Mouse (Mus musculus) hindbrain, embryonic 16.5 days (tissue): ENCODE measurements at regions not wholly inside any gene's neighbourhood (a gene's known extent, or its start where the extent isn't known, plus 50 kb on each side); places are given as distances from the start of the nearest gene placed in this dataset.

Experiments
- ATAC-seq: fragments of 200-750 bp; cut with Nextera tagmentation; 2 replicates; pipeline ENCODE4 v1.8.0; 2017; ENCODE audit warnings: moderate TSS enrichment, moderate library complexity
- H3K27ac ChIP-seq: fragments of 300-500 bp; sonication (generic); 2 replicates; pipeline ENCODE4 v1.5.1; 2014; ENCODE audit warnings: low read depth, mild to moderate bottlenecking, control low read depth, low read length, moderate library complexity
- H3K27me3 ChIP-seq: fragments of 300-500 bp; sonication (generic); replicated peaks from 2 replicates; pipeline ENCODE4 v1.6.1; 2014; ENCODE audit warnings: low read length; ENCODE audit not compliant: control insufficient read depth, insufficient read depth
- H3K36me3 ChIP-seq: fragments of 300-500 bp; sonication (generic); 2 replicates; pipeline ENCODE4 v1.6.1; 2014; ENCODE audit warnings: mild to moderate bottlenecking, low read length, moderate library complexity, mixed read lengths; ENCODE audit not compliant: control insufficient read depth, insufficient read depth
- H3K4me1 ChIP-seq: fragments of 300-500 bp; sonication (generic); 2 replicates; pipeline ENCODE4 v1.6.1; 2014; ENCODE audit warnings: low read depth, low read length; ENCODE audit not compliant: control insufficient read depth, insufficient read depth
- H3K4me2 ChIP-seq: fragments of 300-500 bp; sonication (generic); 2 replicates; pipeline ENCODE4 v1.6.1; 2014; ENCODE audit warnings: mild to moderate bottlenecking, low read length, control low read depth, moderate library complexity
- H3K4me3 ChIP-seq: fragments of 300-500 bp; sonication (generic); 2 replicates; pipeline ENCODE4 v1.5.1; 2014; ENCODE audit warnings: mild to moderate bottlenecking, low read length, control low read depth, moderate library complexity
- H3K9ac ChIP-seq: fragments of 300-500 bp; sonication (generic); 2 replicates; pipeline ENCODE4 v1.6.1; 2014; ENCODE audit warnings: low read depth, mild to moderate bottlenecking, control low read depth, low read length, moderate library complexity
- H3K9me3 ChIP-seq: fragments of 300-500 bp; sonication (generic); 2 replicates; pipeline ENCODE4 v1.6.1; 2014; ENCODE audit warnings: mild to moderate bottlenecking, low read length, moderate library complexity; ENCODE audit not compliant: control insufficient read depth
- WGBS: fragments of 180-500 bp; shearing (Covaris S2); extraction: QIAGEN DNeasy Blood & Tissue Kit; methylation state at CpG from one replicate; pipeline ENCODE4 v1.1.7; 2014; 5-methylcytosine and 5-hydroxymethylcytosine counted together

DNA sequence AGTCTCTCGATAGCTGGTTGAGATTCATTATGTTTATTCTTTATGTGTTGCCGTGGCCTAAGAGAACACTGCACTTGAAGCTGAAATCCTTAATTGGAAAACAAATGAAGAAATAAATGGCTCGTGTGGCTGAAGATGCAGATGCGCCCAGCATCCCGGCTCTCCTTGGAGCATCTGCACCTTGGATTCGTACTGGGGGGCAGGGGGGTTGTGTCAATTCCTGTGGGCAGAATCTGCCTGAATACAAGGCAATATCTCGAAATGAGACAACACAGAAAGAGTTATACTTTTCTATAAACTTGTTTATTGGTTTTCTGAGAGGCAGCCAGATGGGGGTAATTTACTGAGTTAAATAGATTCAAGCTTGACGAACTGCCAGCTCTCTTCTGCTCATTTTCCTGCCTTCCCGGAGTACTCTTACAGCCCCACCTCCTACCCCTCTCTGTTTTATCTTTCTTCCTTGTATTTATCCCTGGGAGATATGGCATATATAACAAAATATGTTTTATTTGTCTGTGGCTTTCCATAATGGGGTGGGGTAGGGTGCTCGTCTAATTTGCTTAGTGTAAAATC is 229.1 kb downstream of the Pmp22 start:
- Histone ChIP-seq H3K4me1 (no peaks in the 10 kb centered on the region; the same call in 1 of the 2 replicates), H3K4me2 (no peak overlapping the region), H3K27me3 (no peaks in the 10 kb centered on the region), H3K9ac (no peak overlapping the region), H3K9me3 (no peaks in the 10 kb centered on the region), H3K4me3 (no peak overlapping the region), H3K36me3 (no peaks in the 10 kb centered on the region), H3K27ac (no peak overlapping the region)
- WGBS: 49% methylated on average over 10 of the region's 10 CpGs
- 0 out of 2 replicates have a peak, but pooled peaks have one; percentile 48 for ATAC-seq

DNA sequence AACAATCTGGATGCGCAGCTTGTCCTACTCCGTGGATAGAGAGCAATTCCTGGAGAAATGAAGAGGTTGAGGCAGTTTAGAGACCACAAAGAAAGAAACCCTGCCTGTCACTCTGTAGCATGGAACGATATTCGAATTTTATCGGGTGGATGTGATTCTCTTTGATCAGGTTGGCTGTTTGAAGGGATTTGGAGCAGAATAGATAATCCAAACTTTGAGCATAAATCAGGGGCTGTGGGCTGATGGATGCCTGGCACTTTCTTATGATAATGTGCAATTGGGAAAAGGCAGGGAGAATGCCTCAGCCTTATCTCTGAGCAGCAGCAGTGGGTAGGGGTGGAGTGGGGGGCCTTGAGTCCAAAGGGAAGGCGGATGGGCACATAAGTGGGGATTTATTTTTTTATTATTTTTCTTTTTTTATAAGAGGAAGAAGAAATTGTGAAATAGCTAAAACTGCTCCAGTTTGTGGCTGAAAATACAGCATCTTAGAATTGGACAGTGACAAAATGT is 239.0 kb downstream of the Pmp22 start:
- WGBS: 81% methylated on average over 6 of the region's 6 CpGs

DNA sequence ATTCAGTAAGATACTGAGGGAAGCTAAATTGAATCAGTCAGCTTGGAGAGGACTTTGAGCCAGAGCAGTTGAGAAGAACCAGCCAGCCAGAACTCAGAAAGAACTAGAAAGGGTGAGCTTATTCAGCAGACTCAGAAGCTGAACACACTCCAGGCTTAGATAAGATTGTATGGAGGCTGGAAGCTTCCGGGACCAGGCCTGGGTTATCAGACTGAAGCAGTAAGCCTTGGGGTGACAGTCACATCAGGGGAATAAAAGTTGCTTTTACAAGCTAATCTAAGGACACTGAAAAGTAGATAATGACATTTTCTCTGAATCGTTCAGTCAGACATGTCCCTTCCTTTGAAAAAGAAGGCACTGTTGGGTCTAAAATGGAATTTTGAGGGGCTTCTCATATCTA is 240.7 kb downstream of the Pmp22 start:
- H3K9me3 ChIP-seq: no peaks in the 10 kb centered on the region
- no peak overlapping the region for H3K4me3 ChIP-seq
- no peaks in the 10 kb centered on the region for H3K4me1 ChIP-seq
- 94% methylated on average over 2 of the region's 2 CpGs for WGBS
- H3K36me3 ChIP-seq: no peaks in the 10 kb centered on the region
- ATAC-seq: no peak
- H3K9ac ChIP-seq: no peak overlapping the region
- H3K27me3 ChIP-seq: no peaks in the 10 kb centered on the region
- no peak overlapping the region for H3K27ac ChIP-seq
- H3K4me2 ChIP-seq: no peak overlapping the region

More for the DNA sequence above, 239.0 kb downstream of the Pmp22 start:
- Histone ChIP-seq H3K9me3 (no peaks in the 10 kb centered on the region), H3K27ac (no peak overlapping the region), H3K27me3 (no peaks in the 10 kb centered on the region), H3K9ac (no peak overlapping the region), H3K4me3 (no peak overlapping the region), H3K36me3 (no peaks in the 10 kb centered on the region), H3K4me2 (no peak overlapping the region), H3K4me1 (no peaks in the 10 kb centered on the region)
- no peak for ATAC-seq

DNA sequence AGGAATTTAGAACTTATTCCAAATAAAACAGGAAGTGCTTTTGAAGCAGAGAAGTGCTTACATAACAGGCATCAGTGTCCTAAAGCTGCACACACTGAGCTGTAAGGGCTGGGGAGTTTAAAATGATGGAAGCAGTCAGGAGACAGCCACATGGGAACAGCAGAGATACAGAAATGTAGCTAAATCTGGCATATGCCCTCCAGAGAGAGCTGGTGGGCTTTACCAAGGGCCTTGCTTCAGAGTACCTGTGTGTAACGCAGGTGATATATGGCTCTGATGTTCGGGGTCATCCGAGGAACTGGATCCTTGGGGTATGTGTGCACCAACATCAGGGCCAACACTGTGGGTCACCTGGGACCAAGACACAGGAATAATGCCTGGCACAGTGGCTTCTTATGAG is 247.5 kb downstream of the Pmp22 start:
- Histone ChIP-seq H3K4me1 (peaks cover 2% of the 10 kb centered on the region), H3K9ac (no peak overlapping the region), H3K27ac (no peak overlapping the region), H3K4me2 (no peak overlapping the region), H3K27me3 (no peaks in the 10 kb centered on the region), H3K4me3 (no peak overlapping the region), H3K36me3 (no peaks in the 10 kb centered on the region), H3K9me3 (no peaks in the 10 kb centered on the region)
- ATAC-seq: no peak
- WGBS: 95% methylated on average over 3 of the region's 3 CpGs

DNA sequence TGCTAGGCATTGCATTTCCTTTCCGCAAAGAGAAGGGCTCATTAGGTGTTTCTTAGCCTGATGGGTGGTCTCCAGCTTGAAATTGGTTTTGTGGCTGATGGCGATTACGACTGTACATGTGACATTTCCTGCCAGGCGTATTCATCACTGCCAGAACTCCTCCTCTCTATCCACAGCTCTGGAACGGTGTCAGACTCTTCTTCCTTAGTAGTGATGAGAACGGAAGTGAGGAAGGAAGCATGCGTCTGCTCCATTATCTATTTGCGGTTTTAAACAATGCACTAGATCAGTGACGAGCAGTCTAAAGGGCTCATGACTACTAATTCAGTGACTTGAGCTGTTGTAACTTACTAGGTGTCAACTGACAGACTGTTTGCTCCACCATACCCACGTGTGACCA is 248.2 kb downstream of the Pmp22 start:
- no peaks in the 10 kb centered on the region for H3K36me3 ChIP-seq
- WGBS: 64% methylated on average over 10 of the region's 10 CpGs
- no peak overlapping the region for H3K27ac ChIP-seq
- no peak overlapping the region for H3K4me2 ChIP-seq
- no peak overlapping the region for H3K4me3 ChIP-seq
- no peak overlapping the region for H3K9ac ChIP-seq
- no peaks in the 10 kb centered on the region for H3K9me3 ChIP-seq
- no peak for ATAC-seq
- peaks cover 2% of the 10 kb centered on the region for H3K4me1 ChIP-seq
- H3K27me3 ChIP-seq: no peaks in the 10 kb centered on the region

DNA sequence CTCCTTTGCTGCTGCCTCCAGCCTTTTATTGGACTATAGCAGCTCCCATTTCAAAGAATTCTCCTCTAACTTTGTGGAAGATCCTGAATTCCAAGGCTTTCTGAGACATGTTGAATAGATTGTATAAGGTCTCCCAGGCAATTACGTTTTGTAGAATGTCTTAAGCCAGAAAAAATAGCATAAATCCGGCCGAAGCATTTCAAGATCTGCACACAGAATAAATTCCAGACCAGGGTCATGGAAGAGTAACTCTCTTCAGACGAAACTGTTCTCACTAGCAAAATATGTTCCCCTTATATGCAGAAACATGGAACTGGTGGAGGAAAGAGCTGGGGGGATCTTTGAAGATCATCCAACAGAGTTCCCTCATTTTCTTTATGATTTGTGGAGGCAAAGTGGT is 259.5 kb downstream of the Pmp22 start:
- no peaks in the 10 kb centered on the region for H3K9me3 ChIP-seq
- no peak overlapping the region for H3K27ac ChIP-seq
- H3K36me3 ChIP-seq: no peaks in the 10 kb centered on the region
- no peak overlapping the region for H3K9ac ChIP-seq
- no peaks in the 10 kb centered on the region for H3K4me1 ChIP-seq
- H3K4me3 ChIP-seq: no peak overlapping the region
- H3K27me3 ChIP-seq: no peaks in the 10 kb centered on the region
- no peak overlapping the region for H3K4me2 ChIP-seq
- 81% methylated on average over 4 of the region's 4 CpGs for WGBS
- ATAC-seq: no peak

DNA sequence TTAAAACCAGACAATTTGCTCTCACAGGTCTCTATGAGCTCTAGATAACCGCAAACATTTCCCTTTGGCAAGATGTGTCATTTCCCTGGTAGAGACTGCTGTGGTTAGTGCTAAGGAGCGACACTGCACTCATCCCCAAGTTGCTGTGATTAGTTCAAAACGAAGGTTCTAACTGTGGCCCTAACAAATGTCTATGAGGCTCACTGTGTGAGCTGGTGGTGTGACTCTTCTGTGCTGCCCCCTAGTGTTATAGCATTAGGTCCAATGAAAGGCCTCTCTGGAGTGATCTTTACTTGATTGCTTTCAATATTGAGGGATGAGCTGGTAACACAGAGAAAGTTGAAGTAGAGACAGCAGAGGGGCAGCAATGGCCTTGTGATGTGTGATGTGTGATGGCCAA is 262.7 kb downstream of the Pmp22 start:
- ATAC-seq: no peak
- H3K27me3 ChIP-seq: no peaks in the 10 kb centered on the region
- no peak overlapping the region for H3K9ac ChIP-seq
- H3K36me3 ChIP-seq: no peaks in the 10 kb centered on the region
- H3K9me3 ChIP-seq: no peaks in the 10 kb centered on the region
- H3K27ac ChIP-seq: no peak overlapping the region
- H3K4me3 ChIP-seq: no peak overlapping the region
- no peaks in the 10 kb centered on the region for H3K4me1 ChIP-seq
- WGBS: 60% methylated on average over 3 of the region's 3 CpGs
- no peak overlapping the region for H3K4me2 ChIP-seq

DNA sequence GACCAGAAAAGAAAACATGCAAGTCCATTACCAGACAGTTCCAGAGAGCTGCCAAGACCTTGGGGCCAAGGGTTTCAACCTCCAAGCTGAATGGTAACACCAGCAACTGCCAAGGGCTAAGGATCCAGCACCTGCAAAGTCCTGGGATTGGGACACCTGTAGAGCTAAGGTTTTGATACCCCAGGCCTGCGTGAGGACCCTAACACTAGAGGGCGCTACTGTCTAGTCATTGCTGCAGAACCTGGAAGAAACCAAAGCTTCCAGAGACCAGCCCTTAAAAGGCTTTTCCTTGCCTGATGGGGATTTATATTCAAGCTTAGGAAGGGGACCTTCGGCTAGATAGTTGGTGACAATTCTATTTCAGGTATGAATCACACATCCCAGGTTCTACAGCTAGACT is 263.6 kb downstream of the Pmp22 start:
- WGBS: 74% methylated on average over 3 of the region's 3 CpGs
- no peaks in the 10 kb centered on the region for H3K36me3 ChIP-seq
- no peak overlapping the region for H3K9ac ChIP-seq
- H3K27me3 ChIP-seq: no peaks in the 10 kb centered on the region
- no peak overlapping the region for H3K4me2 ChIP-seq
- no peaks in the 10 kb centered on the region for H3K9me3 ChIP-seq
- H3K4me3 ChIP-seq: no peak overlapping the region
- H3K4me1 ChIP-seq: no peaks in the 10 kb centered on the region
- no peak overlapping the region for H3K27ac ChIP-seq
- ATAC-seq: no peak

DNA sequence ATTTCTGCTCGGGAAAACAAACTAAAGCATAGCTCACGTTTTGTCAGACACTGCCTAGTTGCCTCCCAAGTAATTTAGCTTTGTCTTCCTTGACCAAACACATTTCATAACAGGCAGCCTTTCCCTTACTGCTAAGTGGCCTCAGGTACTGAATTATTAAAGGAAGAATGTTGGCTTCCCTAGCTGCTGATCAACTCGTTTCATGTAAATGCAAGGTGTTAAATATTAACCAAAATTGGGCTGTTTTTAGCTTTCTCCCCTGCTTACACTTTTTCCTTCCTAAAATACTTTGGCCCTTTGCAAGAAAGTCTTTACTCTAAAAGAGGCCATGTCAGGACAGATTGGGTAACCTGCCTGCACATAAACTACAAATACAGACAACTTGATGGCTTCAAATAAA is 265.4 kb downstream of the Pmp22 start:
- no peak for ATAC-seq
- Histone ChIP-seq H3K9me3 (no peaks in the 10 kb centered on the region), H3K27ac (no peak overlapping the region), H3K9ac (no peak overlapping the region), H3K4me3 (no peak overlapping the region), H3K4me1 (no peaks in the 10 kb centered on the region), H3K36me3 (no peaks in the 10 kb centered on the region), H3K27me3 (no peaks in the 10 kb centered on the region), H3K4me2 (no peak overlapping the region)
- WGBS: 54% methylated on average over 3 of the region's 3 CpGs

DNA sequence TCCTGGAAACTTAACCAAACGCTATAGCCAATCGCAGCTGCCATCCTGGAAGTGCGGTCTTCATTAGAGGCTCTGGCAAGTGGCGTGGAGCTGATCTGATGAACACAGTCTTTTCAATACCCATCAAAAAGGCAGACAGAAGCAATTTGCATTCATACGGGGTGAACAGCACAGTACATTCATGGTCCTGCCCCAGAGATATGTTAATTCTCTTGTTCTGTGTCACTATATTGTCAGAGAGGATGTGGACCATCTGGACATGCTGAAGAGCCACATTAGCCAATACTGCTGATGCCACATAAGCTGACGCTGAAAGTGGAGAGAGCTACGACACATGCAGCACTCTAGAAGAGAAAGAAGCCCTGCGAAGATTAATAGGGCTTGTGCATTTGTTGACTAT is 267.6 kb downstream of the Pmp22 start:
- 45% methylated on average over 8 of the region's 8 CpGs for WGBS
- no peaks in the 10 kb centered on the region for H3K9me3 ChIP-seq
- ATAC-seq: 0 out of 2 replicates have a peak, but pooled peaks have one; percentile 52

More for the DNA sequence above, 267.6 kb downstream of the Pmp22 start:
- Histone ChIP-seq H3K4me3 (no peak overlapping the region), H3K4me1 (no peaks in the 10 kb centered on the region), H3K27me3 (no peaks in the 10 kb centered on the region), H3K36me3 (no peaks in the 10 kb centered on the region), H3K9ac (no peak overlapping the region), H3K4me2 (no peak overlapping the region), H3K27ac (no peak overlapping the region)
